Mouse (Mus musculus): Measurements from ENCODE around the gene Nr1d1. TPM values are rescaled to one million over a fixed set of nuclear protein-coding genes. Genes with fewer than 3 reads are reported as not detected.

Nr1d1 gene
- polyA plus RNA-seq, 1 experiment from 2014 or later, result 3.5 TPM

- Histone ChIP-seq H3K9ac (ENCODE audit: low read depth, low read length) (peak overlapping the region; percentile 42; the same call in 1 of the 2 replicates), H3K4me3 (replicated peaks; ENCODE audit: low read depth, low read length) (no peak overlapping the region), H3K27ac (peak overlapping the region; percentile 88), H3K9me3 (replicated peaks; ENCODE audit: low read length) (no peaks in the 10 kb centered on the region), H3K27me3 (ENCODE audit: insufficient read depth, low read length) (no peaks in the 10 kb centered on the region), H3K36me3 (ENCODE audit: insufficient read depth, low read length) (peaks cover 11% of the 10 kb centered on the region; the same call in 1 of the 2 replicates), H3K4me2 (ENCODE audit: low read length) (peak overlapping the region; percentile 42), H3K4me1 (replicated peaks; ENCODE audit: insufficient read depth, low read length) (peaks cover 85% of the 10 kb centered on the region)
- ATAC-seq (replicated peaks; ENCODE audit: low FRiP score, low read depth), result no peak; the same call in 1 of the 2 replicates
- TF ChIP-seq CTCF (IDR thresholded peaks at IDR 0.05; ENCODE audit: low read depth), result no peak
- WGBS, result 12% methylated on average over 6 of the region's 6 CpGs
- DNase-seq (ENCODE audit: low spot score), result peak; percentile 58
Measured at GRCm38 (mm10) chr11:98751221-98751782, 23.8 kb downstream of the Nr1d1 start.

DNA sequence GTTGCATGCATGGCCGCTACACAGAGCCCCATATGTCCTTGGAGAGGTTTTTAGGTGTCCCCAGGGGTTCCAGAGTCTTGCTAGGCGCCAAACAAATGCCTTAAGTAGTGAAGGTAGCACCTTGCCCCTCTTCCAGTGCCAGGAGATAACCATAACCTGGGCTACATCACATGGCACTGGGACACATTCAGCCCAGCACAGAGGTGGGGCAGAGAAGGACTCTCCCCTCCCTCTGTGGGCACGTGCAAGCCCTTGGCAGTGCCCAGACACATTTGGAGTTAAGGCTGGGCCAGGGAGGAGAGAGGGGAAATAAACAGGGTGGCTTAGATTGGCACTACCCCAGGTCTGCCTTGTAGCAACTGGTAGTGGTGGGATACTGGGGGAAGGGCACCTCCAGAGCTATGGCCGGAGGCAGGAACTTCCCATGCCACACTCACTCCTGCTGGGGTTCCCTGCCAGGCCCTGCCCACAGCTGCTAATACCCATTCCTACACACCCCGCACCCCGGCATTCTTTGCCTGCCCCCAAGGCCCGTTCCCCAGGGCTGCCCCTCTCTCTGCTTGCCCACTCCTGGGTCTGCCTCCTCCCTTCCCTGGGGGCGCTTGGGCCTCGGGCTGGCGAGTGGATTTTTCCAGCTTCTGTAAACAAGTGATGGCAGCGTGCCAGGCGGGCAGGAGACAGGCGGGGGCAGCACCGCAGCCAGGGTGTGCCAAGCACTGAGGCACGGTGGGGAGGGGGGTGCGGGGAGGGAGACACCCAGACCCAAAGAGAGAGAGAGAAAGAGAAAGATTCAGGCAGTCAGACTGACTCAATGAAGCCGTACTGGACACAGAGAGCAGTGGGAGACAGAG is 24.6 kb downstream of the Nr1d1 start:
- no peak overlapping the region for H3K4me3 ChIP-seq (replicated peaks; ENCODE audit: low read depth, low read length)
- peaks cover 90% of the 10 kb centered on the region for H3K4me1 ChIP-seq (replicated peaks; ENCODE audit: insufficient read depth, low read length)
- DNase-seq (ENCODE audit: low spot score) (peak; percentile 77), ATAC-seq (replicated peaks; ENCODE audit: low FRiP score, low read depth) (no peak; the same call in 1 of the 2 replicates)
- peaks cover 8% of the 10 kb centered on the region; the same call in 1 of the 2 replicates for H3K36me3 ChIP-seq (ENCODE audit: insufficient read depth, low read length)
- no peaks in the 10 kb centered on the region for H3K27me3 ChIP-seq (ENCODE audit: insufficient read depth, low read length)
- H3K27ac ChIP-seq, result peak overlapping the region; percentile 88
- H3K9ac ChIP-seq (ENCODE audit: low read depth, low read length), result peak overlapping the region; percentile 42; the same call in 1 of the 2 replicates
- peak overlapping the region; percentile 42 for H3K4me2 ChIP-seq (ENCODE audit: low read length)
- peak; percentile 19; the same call in 1 of the 2 replicates for TF ChIP-seq CTCF (IDR thresholded peaks at IDR 0.05; ENCODE audit: low read depth)
- H3K9me3 ChIP-seq (replicated peaks; ENCODE audit: low read length), result no peaks in the 10 kb centered on the region
- WGBS, result 17% methylated on average over 17 of the region's 17 CpGs

DNA sequence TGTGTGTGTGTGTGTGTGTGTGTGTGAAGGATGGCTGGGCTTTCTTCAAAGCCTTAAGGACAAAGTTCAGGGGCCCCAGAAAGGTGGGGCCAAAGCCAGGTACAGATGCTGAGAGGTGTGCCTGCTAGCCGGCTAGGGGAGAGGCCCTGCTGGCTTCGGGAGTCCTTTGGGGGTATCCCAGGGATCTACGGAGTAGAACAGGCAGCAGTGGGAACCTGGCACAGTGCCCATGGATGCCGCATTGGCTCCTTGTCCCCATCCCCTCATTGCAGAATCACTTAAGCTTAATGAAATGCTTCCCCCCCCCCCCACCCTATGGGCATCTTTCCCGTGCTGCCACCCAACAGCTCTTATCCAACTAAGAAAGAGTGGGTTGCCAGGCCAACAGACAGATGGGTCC is 25.4 kb downstream of the Nr1d1 start:
- H3K4me1 ChIP-seq (replicated peaks; ENCODE audit: insufficient read depth, low read length), result peaks cover 94% of the 10 kb centered on the region
- DNase-seq (ENCODE audit: low spot score) (no peak), ATAC-seq (replicated peaks; ENCODE audit: low FRiP score, low read depth) (no peak)
- no peak overlapping the region for H3K4me2 ChIP-seq (ENCODE audit: low read length)
- 0 out of 2 replicates have a peak overlapping the region, but pooled peaks have one; percentile 10 for H3K9ac ChIP-seq (ENCODE audit: low read depth, low read length)
- 33% methylated on average over 4 of the region's 5 CpGs for WGBS
- H3K4me3 ChIP-seq (replicated peaks; ENCODE audit: low read depth, low read length), result no peak overlapping the region
- no peak for TF ChIP-seq CTCF (IDR thresholded peaks at IDR 0.05; ENCODE audit: low read depth)
- H3K36me3 ChIP-seq (ENCODE audit: insufficient read depth, low read length), result peaks cover 8% of the 10 kb centered on the region; the same call in 1 of the 2 replicates
- no peaks in the 10 kb centered on the region for H3K9me3 ChIP-seq (replicated peaks; ENCODE audit: low read length)
- peak overlapping the region; percentile 88 for H3K27ac ChIP-seq
- H3K27me3 ChIP-seq (ENCODE audit: insufficient read depth, low read length), result no peaks in the 10 kb centered on the region

DNA sequence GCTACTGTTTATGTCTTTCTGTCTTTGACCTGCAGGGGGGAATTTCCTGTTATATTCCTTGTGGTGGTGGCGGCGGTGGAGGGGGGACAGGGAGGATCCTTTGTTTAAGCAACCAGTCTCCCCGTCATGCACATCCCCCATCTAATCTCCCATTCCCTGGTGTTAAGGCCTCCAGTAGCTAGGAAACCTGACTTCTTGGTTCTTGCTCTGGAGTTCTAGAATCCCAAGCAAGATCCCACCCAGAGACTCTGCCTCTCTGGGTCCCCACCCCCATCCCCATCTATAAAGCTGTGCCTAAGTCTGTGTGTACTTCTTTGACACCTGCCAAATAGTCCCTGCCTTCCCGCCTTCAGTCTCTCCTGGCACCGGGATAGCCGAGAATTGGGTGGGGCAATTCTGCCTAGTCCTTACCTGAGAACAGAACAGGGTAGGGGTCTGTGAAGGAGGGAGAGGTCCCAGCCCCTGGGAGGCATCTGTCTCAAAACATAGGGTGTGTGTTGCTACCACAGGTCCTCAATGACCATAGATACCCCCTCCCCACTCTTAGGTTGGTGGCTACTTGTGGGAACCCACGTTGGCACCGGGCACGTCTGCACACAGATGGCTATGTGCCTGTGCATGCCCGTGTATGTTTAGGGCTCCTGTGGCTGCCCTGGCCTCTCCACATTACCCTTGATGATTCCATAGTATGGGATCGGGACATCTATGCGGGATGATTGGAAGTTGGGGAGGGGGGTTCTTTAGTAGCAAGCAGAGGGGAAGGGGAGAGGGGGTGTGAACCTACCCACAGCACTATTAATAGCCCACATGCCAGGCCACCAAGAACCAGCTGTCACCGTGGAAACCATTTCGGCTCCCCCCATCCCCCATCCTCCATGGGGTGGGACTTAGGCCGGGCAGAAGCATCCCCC is 26.4 kb downstream of the Nr1d1 start:
- Histone ChIP-seq H3K27me3 (ENCODE audit: insufficient read depth, low read length) (no peaks in the 10 kb centered on the region), H3K4me3 (replicated peaks; ENCODE audit: low read depth, low read length) (no peak overlapping the region), H3K27ac (peak overlapping the region; percentile 82), H3K36me3 (ENCODE audit: insufficient read depth, low read length) (peaks cover 3% of the 10 kb centered on the region; the same call in 1 of the 2 replicates), H3K4me1 (replicated peaks; ENCODE audit: insufficient read depth, low read length) (peaks cover 94% of the 10 kb centered on the region), H3K4me2 (ENCODE audit: low read length) (peak overlapping the region; percentile 39), H3K9ac (ENCODE audit: low read depth, low read length) (no peak overlapping the region; the same call in 1 of the 2 replicates), H3K9me3 (replicated peaks; ENCODE audit: low read length) (no peaks in the 10 kb centered on the region)
- peak; percentile 38; the same call in 1 of the 2 replicates for TF ChIP-seq CTCF (IDR thresholded peaks at IDR 0.05; ENCODE audit: low read depth)
- peak; percentile 83 for DNase-seq (ENCODE audit: low spot score)
- ATAC-seq (replicated peaks; ENCODE audit: low FRiP score, low read depth), result no peak
- WGBS, result 39% methylated on average over 15 of the region's 15 CpGs

GRCm38 (mm10) chr11:98747804-98748505 is 27.2 kb downstream of the Nr1d1 start:
- 0 out of 2 replicates have a peak overlapping the region, but pooled peaks have one; percentile 23 for H3K9ac ChIP-seq (ENCODE audit: low read depth, low read length)
- H3K4me3 ChIP-seq (replicated peaks; ENCODE audit: low read depth, low read length), result no peak overlapping the region
- TF ChIP-seq CTCF (IDR thresholded peaks at IDR 0.05; ENCODE audit: low read depth), result no peak
- H3K27me3 ChIP-seq (ENCODE audit: insufficient read depth, low read length), result no peaks in the 10 kb centered on the region
- no peaks in the 10 kb centered on the region for H3K9me3 ChIP-seq (replicated peaks; ENCODE audit: low read length)
- 24% methylated on average over 6 of the region's 6 CpGs for WGBS
- H3K4me2 ChIP-seq (ENCODE audit: low read length), result peak overlapping the region; percentile 39
- H3K27ac ChIP-seq, result peak overlapping the region; percentile 82
- DNase-seq (ENCODE audit: low spot score) (no peak), ATAC-seq (replicated peaks; ENCODE audit: low FRiP score, low read depth) (no peak)
- no peaks in the 10 kb centered on the region for H3K36me3 ChIP-seq (ENCODE audit: insufficient read depth, low read length)
- peaks cover 94% of the 10 kb centered on the region for H3K4me1 ChIP-seq (replicated peaks; ENCODE audit: insufficient read depth, low read length)
